Mouse (Mus musculus) liver, postnatal 0 days (tissue): ENCODE measurements at regions not wholly inside any gene's neighbourhood (a gene's known extent, or its start where the extent isn't known, plus 50 kb on each side); places are given as distances from the start of the nearest gene placed in this dataset. TPM values are rescaled to one million over a fixed set of nuclear protein-coding genes. Genes with fewer than 3 reads are reported as not detected.

Source experiments
- ATAC-seq: fragments of 200-750 bp; cut with Nextera tagmentation; 2 replicates; pipeline ENCODE4 v1.8.0; 2017; ENCODE audit warnings: mild to moderate bottlenecking, moderate library complexity
- DNase-seq: peaks from one replicate; pipeline ENCODE4 v3.0.0-alpha.2; 2016
- H3K27ac ChIP-seq: fragments of 300-500 bp; sonication (generic); 2 replicates; pipeline ENCODE4 v1.5.1; 2014; ENCODE audit warnings: antibody characterized with exemption, moderate library complexity, mild to moderate bottlenecking, low read depth
- H3K27me3 ChIP-seq: fragments of 300-500 bp; sonication (generic); 2 replicates; pipeline ENCODE4 v1.6.1; 2014; ENCODE audit warnings: low read length, control low read depth, mixed read lengths; ENCODE audit not compliant: insufficient read depth
- H3K36me3 ChIP-seq: fragments of 300-500 bp; sonication (generic); replicated peaks from 2 replicates; pipeline ENCODE4 v1.6.1; 2014; ENCODE audit warnings: mild to moderate bottlenecking, control low read depth, low read length, moderate library complexity, mixed read lengths; ENCODE audit not compliant: insufficient read depth
- H3K4me1 ChIP-seq: fragments of 300-500 bp; sonication (generic); 2 replicates; pipeline ENCODE4 v1.6.1; 2014; ENCODE audit warnings: antibody characterized with exemption, mild to moderate bottlenecking, control low read depth; ENCODE audit not compliant: insufficient read depth
- H3K4me2 ChIP-seq: fragments of 300-500 bp; sonication (generic); 2 replicates; pipeline ENCODE4 v1.6.1; 2014; ENCODE audit warnings: low read depth, mild to moderate bottlenecking, low read length, moderate library complexity, mixed read lengths
- H3K4me3 ChIP-seq: fragments of 300-500 bp; sonication (generic); 2 replicates; pipeline ENCODE4 v1.5.1; 2014; ENCODE audit warnings: low read depth, low read length
- H3K9ac ChIP-seq: fragments of 300-500 bp; sonication (generic); replicated peaks from 2 replicates; pipeline ENCODE4 v1.6.1; 2014; ENCODE audit warnings: mild to moderate bottlenecking, moderate library complexity
- H3K9me3 ChIP-seq: fragments of 300-500 bp; sonication (generic); 2 replicates; pipeline ENCODE4 v1.6.1; 2016; ENCODE audit warnings: mild to moderate bottlenecking, control low read depth, low read length, mixed read lengths
- CTCF ChIP-seq: sonication (generic); IDR thresholded peaks from 2 replicates; pipeline ENCODE4 v1.5.1; 2016; ENCODE audit warnings: antibody characterized with exemption, low read depth
- EP300 ChIP-seq: IDR thresholded peaks from 2 replicates; pipeline ENCODE4 v1.6.1; 2016; ENCODE audit warnings: antibody characterized with exemption, low read depth, mild to moderate bottlenecking
- microRNA-seq: library from miRNA; unstranded; fragments of <30 nt; microRNA quantifications from one replicate; pipeline ENCODE4, GENCODE M21; 2016

DNA sequence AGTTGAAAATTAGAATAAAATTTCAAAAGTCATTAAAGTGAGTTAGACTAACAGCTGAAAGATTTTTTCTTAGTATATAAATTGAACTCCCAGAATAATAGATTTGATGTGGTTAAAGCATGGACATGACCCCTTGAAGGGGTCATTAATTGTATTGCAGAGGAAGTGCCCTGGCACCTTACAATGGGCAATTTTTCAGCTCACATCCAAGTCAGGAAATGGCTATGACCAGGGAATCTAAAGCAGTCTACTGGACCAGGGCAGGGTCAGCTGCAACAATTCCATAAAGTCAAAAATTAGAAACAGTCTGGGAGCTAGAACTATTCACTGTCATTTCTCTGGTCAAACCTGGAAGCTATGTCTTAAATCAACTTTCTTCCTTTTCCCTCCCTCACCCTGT is 55.2 kb upstream of the Pcsk5 start:
- ATAC-seq = no peak
- Histone ChIP-seq H3K4me3 (no peak overlapping the region), H3K27me3 (no peaks in the 10 kb centered on the region), H3K4me1 (no peaks in the 10 kb centered on the region), H3K27ac (no peak overlapping the region), H3K9me3 (no peaks in the 10 kb centered on the region), H3K9ac (no peak overlapping the region), H3K4me2 (no peak overlapping the region), H3K36me3 (no peaks in the 10 kb centered on the region)
- TF ChIP-seq EP300 = no peak
- TF ChIP-seq CTCF = no peak
- no peak for DNase-seq

Small RNA genes lying in the stretch of these regions (microRNA-seq; reads per million reads assigned to microRNA genes)
- gene Gm23061 = not detected
